Mouse (Mus musculus) layer of hippocampus, adult 9-10 months (tissue): Measurements from ENCODE around the gene Ube4a.
"Not testable (repeated sequence)": the region's sequence is repeated elsewhere in the genome, so short reads cannot be mapped to it uniquely, and the experiment has no call there.

Source experiments
- DNase-seq: peaks from one replicate; pipeline ENCODE4 v3.0.0; 2022; ENCODE audit warnings: low spot score

The Ube4a gene

DNA sequence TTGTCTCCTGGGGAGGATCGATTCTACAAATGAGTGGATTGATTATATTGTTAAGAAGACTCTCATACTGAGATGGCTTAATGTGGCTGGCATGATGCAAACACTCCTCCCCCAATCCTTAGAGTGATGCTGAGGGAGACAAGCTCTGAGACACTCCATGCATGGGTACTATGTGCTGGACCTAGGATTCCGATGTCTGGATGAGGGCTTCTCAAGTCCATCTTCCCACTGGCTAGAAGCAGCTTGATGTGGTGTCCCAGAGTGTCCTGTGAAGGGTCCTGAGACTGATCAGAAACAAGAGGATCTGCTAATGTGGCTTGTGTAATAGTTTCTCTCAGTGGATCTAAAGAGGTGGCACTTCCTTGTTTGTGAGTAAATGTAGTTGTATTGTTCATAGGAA is 15.7 kb upstream of the Ube4a start:
- DNase-seq = no peak

DNA sequence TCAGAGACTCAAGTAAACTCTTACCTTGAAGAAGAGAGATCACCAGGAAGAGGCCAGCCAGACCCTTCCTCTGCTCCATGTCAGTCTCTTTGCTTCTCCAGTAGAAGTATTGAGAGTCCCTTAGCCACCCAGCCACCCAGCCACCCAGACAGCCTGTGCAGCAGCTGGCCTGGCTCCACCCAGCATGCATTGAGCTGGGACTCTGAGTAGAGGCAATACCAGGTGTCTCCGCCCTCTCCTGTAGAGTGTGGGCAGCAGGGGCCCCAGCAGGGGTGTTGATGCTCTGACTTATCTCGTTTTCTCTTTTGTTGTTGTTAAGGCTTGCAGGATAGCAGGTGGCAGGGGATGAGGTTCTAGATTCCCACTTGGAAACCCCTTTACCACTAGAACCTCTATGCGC is 14.8 kb upstream of the Ube4a start, which contains the start of gene Cd3g:
Gene Cd3g (minus strand): TSS at position 190 of the 400 bp plus-strand sequence.
- no peak for DNase-seq

DNA sequence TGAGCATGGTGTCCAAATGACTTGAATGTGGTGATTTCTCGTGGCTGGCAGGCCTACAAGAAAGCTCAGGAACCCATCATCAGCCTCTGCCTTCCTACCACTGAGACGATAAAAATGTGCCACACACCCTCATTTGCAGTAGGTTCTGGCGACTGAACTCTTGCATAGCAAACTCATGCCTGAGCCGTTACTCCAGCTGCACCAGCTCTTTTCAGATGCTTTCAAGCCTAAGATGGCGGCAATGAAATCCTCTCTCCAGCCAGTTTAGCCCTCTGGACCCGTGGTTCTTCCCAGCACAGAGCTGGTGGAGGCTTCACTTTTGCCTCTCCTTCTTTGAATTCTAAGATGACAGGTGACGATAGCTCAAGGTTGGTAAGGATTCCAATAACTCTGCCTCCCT is 14.4 kb upstream of the Ube4a start:
- no peak for DNase-seq

DNA sequence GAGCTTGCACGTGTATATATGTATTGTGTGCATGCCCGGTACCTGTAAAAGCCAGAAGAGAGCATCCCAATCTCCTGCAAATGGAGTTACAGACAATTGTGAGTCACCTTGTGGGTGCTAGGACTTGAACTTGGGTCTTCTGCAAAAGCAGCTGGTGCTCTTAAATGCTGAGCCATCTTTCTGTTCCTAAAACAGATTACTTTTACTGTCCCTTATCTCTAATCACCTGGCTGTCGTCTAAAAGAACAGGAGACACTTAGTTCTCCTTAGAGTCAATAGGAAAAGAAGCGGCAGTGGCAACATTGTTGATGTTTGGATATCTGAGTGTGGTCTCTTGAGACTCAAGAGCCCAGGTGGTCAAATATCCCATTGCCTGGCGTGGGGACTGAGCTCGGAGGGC is 12.4 kb upstream of the Ube4a start:
- DNase-seq = no peak

DNA sequence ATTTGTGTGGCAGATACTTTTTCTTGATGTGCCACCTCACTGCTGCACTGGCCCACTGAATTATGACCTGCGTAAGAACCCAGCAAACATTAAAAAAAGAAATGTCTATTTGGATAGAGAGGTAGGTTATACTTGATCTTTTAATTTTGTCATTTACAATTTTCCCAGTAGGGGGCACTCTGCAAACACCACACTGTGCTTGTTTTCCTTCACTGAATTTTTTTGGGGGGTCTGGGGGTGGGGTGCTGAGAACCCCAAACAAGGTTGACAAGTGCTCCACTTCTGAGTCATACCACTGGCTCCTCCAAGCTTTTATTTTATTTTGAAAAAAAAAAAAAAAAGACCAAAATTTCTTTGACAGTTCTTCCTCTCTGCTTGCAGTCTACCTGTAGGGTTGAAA is 4.0 kb upstream of the Ube4a start:
- no peak for DNase-seq

DNA sequence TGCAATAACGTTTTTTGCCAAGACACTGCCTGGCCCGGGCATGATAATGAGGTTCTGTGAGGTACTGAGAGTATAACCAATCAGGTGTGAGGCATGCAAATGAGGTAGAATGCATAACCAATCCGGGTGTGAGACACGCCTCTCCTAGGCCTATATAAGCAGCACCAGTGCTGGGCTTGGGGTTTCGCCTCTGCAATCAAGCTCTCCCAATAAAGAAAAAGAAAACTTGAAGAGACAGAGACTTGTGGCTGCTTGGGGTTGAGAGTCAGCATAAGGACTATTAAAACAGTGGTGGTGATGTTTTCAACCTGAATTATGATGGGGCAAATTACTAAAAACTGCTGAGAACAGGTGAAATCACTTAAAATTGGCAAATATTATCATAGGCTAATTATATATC is 2.4 kb upstream of the Ube4a start:
- not testable (repeated sequence) for DNase-seq

DNA sequence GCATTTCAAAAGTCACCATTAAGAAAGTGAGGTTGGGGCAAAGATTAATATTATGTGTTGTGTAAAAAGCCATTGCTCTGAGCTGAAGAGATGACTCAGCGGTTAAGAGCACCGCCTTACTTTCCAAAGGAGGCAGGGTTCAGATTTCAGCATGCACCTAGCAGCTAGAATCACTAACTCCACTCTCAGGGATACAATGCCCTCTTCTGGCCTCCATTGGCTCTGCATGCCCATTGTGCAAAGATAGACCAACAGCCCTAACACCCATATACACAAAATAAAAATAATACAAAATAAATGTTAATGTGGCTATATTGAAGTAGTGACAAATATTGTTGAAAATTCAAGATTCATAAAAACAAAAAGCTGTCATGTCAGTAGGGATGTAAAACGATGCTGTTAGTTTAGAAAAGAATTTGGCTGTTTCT is 1.4 kb upstream of the Ube4a start:
- no peak for DNase-seq

DNA sequence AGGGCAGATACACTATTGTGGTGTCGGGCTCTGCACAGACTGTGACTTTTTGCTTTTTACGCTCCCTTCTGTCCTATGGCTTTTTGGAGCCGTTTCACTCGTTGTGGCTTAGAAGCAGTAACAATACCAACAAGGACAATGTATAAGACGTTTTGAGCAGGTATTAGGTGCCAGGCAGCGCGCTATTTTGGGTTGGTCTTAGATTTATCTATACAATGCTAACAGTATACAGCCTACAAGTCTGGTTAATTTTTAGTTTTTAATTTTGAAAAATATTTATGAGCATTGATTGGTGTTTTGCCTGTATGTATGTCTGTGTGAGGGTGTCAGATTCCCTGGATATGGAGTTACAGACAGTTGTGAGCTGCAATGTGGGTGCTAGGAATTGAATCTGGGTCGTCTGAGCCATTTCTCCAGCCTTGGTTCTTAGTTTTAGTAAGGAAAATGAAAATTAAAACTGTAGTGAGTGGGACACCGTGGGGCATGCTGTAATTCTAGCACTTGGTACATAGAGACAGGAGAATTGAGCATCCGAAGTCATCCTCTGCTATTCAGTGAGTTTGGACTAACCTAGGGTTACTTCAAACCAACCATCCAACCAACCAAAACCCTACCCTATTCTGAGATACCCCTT is 550 bp upstream of the Ube4a start:
- DNase-seq = no peak

DNA sequence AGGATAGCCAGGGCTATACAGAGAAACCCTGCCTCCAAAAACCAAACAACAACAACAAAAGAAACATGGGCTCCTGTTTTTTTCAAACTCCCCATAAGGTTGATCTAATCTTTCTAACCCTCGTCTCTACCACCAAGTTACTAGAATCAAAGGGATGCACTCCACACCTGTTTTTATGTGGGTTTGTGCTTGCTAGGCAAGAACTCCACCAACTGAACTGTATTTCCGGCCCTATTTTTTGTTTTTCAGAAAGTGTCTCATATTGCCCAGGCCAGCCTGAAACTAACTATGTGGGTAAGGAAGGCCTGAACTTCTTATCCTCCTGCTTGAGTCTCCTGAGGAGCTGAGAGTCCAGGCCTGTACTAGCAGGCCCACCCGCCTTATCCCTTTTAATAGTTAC is 11.0 kb downstream of the Ube4a start:
- DNase-seq = no peak

DNA sequence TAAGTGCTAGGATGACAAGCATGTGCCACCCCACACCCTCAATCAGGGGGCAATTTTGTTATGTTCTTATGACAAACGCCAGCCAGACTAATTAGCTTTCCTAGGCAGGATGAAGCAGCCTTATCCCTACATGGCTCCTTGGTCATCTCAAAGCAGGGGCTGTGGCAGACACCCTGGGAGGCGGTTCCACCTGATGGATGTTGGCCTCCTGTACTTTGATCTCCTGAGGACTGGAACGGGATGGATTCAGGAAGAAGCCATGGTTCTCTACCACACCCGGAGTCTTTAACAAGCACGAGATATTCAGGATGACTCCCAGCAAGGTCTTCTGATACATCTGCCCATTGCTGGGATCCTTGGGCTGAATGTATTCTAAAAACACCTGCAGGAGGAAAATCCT is 17.6 kb downstream of the Ube4a start:
- no peak for DNase-seq

DNA sequence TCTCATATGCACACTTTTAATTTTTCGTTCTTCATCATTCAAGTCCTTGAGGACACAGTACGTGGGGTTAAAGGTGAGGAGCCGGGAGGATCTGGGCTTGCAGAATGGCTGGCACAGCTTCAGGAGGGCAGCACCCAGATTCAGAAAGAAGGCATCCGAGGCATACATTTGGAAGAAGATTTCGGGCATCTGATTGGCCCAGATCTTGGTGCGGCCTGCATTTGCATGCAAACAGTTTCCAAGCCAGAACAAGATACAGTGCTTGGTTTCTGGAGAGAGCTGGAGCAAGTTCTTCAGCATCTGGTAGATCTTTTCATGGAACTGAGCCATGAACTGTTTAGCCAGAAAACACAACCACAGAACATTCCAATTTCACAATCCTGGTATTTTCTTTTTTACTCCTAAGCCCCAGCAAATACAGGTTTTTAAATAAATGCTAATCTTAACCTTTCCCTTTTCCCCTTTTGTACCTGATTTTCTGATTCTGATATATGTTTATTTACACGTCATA is 19.2 kb downstream of the Ube4a start:
- no peak for DNase-seq

DNA sequence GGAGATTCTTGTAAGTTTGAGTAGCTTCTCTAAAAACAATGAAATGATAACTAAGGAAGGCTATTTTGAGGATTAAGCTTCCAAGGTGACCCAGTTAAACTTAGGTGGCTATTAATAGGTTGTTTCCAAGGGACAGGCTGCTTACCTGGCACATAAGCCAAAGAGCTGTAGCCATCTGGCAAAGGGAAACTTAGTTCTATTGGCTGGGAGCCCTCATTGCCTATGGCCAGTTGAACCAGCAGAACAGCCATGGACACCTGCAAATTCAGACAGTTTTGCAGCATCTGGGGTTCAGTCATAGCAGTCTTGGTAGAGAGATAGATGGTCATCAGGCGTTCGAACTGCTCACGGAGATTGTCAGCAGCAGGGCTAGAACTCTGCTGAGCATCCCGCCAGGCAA is 23.0 kb downstream of the Ube4a start:
- DNase-seq = no peak

DNA sequence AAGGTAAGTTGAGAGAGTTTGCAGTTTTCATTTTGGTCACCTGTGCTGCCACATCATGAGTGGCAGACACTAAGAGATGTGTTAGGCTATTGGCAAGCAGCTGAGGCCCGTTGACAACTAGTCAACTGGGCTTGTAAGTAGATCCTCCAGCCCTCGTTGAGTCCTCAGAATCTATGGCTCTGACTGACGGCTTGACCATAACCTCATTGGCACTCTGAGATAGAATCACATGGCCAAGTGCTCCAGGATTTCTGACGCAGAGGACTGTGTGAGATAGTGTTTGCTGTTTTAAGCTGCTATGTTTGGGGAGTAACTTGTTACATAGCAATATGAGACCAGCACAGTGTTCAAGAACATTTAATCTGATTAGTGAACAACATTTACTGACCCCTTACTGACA is 23.6 kb downstream of the Ube4a start:
- DNase-seq = no peak

DNA sequence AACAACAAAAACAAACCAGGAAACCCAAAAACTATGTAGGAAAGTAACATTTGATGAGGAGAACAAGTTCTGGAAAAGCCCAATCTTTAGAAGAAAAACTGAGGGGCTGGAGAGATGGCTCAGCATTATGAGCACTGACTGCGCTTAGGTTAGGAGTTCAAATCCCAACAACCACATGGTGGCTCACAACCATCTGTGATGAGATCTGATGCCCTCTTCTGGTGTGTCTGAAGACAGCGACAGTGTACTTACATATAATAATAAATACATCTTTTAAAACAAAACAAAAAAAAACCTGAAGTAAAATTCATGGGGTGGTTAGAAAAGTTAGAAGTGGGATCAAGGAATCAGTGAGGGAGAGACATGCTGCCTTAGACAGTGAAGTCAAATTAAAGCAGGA is 43.9 kb downstream of the Ube4a start:
- DNase-seq = no peak

DNA sequence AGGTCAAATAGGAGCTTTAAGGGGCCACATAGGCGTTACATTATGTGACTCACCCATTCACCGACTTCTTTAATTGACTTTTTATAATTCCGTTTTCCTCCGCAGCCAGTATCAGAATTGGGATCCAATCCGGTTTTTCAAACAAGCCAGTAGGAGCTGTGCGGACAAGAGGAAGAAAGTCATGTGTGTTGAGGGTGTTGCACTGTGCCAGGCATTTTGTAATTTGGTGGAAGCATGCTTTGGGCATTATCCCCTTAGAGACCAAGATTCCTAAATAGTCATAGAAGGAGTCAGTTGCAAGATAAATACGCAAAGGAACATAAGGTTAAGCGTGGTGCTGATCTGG is 44.3 kb downstream of the Ube4a start:
- peak; percentile 79 for DNase-seq

DNA sequence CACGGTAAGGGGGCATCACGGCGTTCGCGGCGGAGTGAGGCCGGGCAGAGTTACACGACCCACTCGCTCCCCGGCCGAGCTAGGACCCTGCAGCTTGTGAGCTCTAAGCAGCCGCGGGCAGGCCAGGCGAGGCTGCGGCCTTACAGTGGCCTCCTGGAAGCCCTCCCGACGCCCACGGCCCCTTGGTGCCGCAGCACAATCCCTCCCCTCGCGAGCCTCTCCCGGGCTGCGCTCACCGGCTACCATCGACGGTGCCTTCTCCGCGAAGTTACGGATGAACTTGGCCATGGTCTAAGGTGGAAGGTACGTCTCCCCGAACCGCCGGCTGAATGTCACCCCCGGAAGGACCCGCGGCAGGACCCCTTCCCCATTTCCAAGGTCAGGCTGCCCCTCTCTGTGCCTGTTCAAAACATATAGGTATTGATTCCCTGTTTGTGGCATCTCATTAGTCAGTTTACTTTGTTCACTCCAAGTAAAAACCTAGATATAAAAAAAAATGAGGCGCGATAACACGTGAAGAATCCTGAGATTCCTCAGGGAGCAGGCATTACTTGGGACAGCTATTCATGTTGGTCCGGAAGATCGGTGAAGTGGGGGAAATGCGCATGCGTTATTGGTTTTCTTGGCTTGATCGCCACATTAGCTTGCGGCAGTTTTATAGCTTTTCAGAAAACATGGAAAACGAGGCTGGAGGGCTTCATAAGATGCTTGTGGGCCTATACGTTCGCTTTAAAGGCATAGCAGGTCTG is 44.9 kb downstream of the Ube4a start, which contains the start of gene Atp5l:
Gene Atp5l (minus strand): TSS at position 369 of the 749 bp plus-strand sequence.
- peak; percentile 92 for DNase-seq

DNA sequence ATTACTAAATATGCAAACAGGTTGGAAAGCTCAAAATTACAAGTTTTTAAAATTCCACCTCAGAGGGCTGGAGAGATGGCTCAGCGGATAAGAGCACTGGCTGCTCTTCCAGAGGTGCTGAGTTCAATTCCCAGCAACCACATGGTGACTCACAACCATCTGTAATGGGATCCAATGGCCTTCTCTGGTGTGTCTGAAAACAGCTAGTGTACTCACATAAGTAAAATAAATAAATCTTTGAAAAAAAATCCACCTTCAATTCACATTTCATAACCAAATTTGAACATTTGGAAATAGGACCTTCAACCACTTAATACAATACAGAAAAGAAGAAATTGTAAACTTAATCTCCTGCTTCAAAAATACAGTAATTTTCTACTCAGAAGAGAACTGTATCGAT is 45.8 kb downstream of the Ube4a start:
- DNase-seq = no peak

DNA sequence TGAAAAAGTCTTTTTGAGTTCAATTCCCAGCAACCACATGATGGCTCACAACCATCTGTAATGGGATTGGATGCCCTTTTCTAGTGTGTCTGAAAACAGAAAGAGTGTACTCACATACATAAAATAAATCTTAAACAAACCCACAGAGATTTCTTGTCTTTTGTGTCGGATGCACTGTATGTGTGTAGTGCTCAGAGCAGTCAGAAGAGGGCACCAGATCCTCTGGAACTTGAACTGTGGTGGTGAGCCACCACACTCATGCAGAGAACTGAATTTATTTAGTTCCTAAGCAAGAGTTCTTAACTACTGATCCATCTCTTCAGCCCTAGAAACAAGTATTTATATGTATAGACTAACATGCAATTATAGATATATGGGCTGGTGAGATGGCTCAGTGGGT is 49.2 kb downstream of the Ube4a start:
- no peak for DNase-seq

DNA sequence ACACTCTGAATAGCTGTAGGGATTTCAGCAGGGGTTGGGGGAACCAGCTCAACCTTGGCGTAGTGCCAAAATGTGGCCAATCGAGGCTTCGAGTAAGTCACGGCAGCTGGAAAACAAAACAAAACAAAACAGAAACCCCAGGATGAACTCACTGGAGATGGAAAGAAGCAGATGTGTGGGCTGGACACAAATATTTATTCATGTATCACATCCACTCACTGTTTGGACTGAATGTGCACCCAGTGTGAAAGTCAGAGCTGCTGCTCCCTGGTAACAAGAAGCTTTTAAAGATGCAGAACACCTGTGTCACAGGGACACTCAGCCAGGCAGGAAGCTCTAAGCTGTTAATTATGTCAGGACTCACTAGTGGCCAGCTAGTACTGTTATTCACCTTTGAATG is 50.7 kb downstream of the Ube4a start:
- DNase-seq = no peak

DNA sequence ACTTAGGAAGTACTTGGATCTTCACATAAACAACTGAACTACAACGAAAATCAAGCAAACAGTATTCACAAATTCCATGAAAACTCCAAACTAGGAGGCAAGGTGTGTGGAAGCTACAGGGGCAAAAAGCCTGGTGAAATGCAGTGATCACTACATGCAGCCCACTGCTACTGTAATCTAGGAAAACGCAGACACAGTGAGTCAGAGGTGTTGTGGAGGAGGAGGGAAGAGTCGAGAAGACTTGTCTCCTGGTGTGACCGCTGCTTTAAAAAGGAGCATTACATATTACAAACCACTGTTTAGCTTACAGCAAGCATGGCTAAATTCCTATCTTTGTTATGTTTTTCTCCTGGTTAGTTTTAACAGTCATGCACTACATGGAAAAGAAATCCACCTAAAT is 54.0 kb downstream of the Ube4a start:
- no peak for DNase-seq

DNA sequence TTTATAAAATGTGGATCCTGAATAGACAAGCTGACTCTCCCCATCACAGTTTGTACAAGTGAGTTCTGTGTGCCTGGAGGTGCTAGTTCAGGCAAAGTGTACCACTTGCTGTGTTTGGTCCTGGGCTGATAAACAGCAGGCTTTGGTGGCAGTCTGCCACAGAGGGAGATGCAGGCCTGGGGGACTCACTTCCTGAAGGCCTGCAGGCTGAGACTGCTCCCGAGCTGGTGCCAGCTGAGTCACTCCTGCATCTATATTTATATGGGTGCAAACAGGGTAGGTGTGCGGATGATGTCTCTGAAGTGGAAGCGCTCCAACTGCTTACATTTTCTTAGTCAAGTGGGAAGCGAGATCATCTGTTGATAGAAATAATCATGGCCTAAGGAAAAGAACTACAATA is 59.8 kb downstream of the Ube4a start:
- no peak for DNase-seq

DNA sequence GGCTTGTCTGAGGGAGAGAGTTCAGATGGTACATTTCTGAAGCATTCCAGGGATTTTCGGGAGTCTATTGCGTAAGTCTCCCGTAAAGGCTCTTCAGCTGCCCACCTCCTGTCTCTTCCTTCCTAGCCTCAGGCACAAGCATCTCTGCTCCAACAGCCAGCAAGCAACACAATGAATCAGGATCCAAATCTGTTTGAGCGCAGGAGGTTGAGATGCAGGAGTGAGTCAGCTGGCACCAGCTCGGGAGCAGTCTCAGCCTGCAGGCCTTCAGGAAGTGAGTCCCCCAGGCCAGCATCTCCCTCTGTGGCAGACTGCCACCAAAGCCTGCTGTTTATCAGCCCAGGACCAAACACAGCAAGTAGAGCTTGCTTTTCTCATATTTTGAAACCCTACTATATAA is 60.4 kb downstream of the Ube4a start:
- peak; percentile 53 for DNase-seq

DNA sequence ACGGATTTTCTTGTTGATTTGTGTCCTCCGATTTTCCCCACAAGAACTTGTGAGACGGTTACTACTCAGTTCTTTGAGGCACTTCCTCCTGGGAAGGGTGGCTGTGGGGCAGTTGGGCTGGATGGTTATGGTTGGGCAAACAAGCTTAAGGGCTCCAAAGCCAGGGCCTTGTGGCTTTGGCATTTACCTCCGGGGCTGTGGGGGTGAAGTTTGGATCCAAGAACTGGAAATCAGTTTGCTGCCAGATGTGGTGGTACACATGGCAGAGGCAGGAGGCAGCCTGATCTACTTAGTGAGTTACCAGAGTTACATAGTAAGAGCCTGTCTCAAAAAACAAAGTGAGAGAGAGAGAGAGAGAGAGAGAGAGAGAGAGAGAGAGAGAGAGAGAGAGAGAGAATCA is 61.5 kb downstream of the Ube4a start:
- DNase-seq = no peak

DNA sequence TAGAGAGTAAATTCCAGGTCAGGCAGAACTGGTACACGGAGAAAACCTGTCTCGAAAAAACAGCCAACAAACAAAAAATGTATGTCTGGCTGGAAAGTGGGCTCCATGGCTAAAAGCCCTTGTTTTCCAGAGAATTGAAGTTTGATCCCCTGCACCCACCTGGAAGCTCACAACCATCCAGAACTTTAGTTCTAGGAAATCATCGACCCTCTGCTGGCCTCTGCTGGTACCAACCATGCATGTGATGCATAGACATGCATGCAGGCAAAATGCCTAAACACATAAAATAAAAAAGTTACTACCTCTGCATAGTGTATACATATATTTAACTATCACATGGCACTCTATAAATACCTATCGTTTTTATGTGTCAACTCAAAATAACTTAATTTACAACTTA is 65.0 kb downstream of the Ube4a start:
- DNase-seq = no peak
